Mouse (Mus musculus) retina, adult 2 months (tissue): ENCODE measurements around the gene Ndufs5.

Experiments
- DNase-seq: peaks from one replicate; pipeline ENCODE4 v3.0.0-alpha.2; 2012; ENCODE audit warnings: low read depth, low spot score

Gene Ndufs5

GRCm38 (mm10) chr4:123717574-123718433 is at the start of gene Ndufs5:
TSS of gene Ndufs5 (minus strand) at chr4:123718202.
- peak; percentile 90 for DNase-seq

DNA sequence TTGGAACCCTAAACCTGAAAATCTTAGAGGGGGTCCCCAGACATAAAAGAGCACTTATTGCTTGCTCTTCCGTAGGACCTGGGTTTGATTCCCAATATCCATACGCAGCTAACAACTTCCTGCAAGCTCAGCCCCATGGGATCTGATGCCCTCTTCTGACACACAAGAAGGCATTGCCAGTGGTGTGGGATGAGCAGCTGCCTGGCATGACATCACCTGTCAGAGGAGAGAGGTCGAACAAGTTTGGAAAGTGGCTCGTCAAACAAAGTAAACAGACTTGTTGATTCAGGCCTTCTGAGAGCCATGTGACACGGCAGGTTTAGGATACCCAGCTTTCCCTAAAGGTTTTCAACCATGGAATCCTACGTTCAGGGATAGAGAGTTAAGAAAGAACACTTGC is 47.1 kb upstream of the Ndufs5 start:
- no peak for DNase-seq

- no peak for DNase-seq
Measured at GRCm38 (mm10) chr4:123758306-123758705, 40.3 kb upstream of the Ndufs5 start.

DNA sequence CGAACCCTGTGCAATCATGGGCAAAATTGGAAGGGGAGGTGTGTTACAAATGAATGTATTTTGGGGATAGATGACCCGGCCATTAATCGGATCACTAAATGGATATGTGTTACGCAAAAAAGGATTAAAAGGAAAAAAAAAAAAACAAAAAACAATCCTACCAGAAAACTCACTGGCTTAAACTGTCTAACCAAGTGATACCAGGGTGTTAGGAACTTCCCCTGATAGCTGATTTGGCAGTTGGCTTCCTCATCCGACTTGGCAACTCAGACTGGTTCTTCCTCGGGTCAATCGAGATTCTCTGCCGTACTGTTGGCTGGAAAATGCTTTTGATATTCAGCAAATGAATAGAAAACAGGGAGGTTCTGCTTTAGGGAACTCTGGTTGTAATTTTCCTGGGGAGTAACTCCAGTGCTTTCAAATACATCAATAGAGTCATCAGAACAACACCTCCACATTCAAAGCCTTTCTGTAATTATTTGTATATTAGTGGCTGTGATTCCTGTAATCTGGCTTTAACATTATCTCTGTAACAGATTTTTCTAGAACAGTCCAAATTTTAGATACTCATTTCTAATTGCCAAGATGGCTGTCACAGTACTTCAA is 32.8 kb upstream of the Ndufs5 start:
- DNase-seq: no peak

- DNase-seq: peak; percentile 94
Measured at GRCm38 (mm10) chr4:123750152-123750651, 32.2 kb upstream of the Ndufs5 start, which contains the start of gene Akirin1. TSS of gene Akirin1 (minus strand) at chr4:123750345.

DNA sequence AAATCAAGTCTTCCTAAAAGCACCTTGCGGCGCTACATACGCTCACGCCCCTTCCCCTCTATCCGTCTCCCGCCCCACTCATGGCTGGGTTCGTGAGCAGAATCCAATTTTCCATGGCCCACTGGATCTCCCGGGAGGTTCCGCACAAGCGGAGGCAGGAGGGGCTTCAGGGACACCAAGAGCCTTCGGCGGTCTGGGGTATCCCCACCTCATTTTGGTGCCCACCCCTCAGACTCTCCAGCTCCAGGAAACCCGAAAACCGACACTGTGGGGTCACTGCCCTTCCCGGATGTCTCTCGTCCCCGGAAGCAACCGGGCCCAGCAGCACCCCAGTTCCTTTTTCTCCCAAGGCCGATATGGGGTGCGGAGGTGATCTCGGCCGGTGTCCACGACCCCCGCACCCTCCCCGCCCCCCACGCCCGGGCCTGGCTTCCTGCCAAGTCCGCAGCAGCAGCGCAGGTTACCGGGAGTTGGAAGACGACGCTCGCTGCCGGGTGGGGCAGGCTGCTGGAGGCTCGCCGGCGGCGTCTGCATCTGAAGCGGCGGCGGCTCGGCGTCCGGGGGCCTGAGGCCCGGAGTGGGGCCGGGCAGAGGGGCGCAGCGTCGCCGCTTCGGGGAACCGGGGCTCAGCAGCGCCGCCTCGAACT is 31.6 kb upstream of the Ndufs5 start:
- DNase-seq: no peak

DNA sequence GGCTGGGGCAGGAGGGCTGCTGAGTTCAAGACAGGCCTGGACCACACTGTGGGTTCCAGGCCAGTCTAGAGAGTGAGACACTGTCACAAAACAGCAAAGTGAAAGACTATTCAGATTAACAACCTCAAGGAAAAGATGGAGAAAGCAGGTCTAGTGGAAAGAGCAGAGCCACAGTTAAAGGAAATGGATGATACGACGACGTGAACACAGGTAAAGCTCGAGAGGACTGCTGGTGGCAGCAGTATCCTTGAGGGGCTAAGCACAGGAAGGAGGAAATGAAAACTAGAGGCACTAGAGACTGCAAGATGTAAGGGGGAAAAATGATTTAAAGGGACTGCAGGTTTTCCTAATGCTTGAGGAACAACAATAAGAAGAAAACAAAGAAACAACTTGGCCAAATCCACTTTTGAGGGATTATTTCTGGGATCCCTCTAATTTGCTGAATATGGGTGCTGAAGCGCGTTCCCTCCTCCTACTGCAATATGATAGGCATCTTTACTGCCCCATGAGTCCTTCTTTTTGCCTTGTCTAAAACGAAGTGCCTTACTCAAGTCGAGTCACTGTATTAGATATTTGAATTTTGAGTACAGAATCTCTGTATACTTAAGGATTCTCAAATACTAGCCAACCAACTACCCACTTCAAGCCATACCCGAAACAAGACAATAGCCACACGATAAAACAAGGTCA is 30.9 kb upstream of the Ndufs5 start:
- no peak for DNase-seq

GRCm38 (mm10) chr4:123745221-123745775 is 27.3 kb upstream of the Ndufs5 start:
- no peak for DNase-seq

- DNase-seq: no peak
Measured at GRCm38 (mm10) chr4:123742891-123743290, 24.9 kb upstream of the Ndufs5 start.

DNA sequence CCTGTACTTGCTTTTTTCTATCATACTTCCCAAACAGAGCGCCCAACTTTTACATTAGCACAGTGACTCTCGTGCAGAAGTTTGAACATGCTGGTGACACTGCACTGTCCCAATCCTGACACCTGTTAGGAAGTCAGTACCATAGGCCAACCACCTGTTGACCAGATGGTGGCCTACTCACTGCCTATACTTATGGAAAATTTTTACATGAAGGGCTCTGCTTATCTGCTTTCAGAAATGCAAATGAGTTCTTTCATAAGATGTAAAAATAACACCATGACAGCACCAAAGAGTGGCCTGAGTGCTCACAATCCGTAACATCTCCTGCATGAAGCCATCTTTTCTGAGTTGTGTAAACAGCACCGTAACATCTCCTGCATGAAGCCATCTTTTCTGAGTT is 20.7 kb upstream of the Ndufs5 start:
- DNase-seq: no peak

- no peak for DNase-seq
Measured at GRCm38 (mm10) chr4:123733532-123733931, 15.5 kb upstream of the Ndufs5 start.

GRCm38 (mm10) chr4:123732921-123733320 is 14.9 kb upstream of the Ndufs5 start:
- no peak for DNase-seq

DNA sequence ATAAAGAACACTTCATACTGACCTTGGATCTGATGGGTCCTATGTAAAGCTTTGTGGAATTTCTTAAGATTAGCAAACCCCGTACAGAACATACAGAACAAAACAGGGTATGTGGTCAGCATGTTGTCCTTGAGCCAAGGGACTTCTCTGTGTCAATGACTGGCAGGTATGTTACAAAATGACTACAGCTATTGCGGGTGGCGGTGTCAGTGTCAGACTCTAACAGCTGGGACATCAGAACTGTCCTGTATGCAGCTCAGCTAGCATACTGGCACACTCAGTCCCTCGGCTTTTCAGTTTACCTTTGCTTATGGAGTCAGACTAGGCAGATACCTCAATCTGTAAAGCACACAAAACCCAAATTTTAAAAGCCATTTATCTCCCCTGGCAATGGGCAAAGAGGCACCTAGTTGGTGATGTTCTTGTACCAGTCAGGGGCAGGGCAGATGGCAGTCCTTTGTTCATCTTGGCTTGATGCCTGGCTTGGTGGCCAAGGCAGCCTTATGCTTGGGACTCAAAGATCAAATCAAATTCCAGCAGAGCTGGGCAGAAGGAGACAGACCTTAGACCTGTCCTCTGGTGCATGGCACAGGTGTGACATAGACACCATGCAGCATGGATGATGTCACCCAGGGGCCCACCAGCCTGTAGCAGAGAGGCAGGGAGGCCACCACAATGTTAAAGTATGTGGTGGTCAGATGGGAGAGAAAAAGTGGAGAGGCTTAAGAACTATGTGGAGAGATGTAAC is 14.3 kb upstream of the Ndufs5 start:
- DNase-seq: no peak

GRCm38 (mm10) chr4:123721761-123722160 is 3.8 kb upstream of the Ndufs5 start:
- no peak for DNase-seq

- peak; percentile 4 for DNase-seq
Measured at GRCm38 (mm10) chr4:123718434-123718780, 405 bp upstream of the Ndufs5 start.

GRCm38 (mm10) chr4:123712431-123712830 is 5.6 kb downstream of the Ndufs5 start:
- DNase-seq: no peak

- DNase-seq: no peak
Measured at GRCm38 (mm10) chr4:123707340-123707739, 10.7 kb downstream of the Ndufs5 start.

- no peak for DNase-seq
Measured at GRCm38 (mm10) chr4:123705340-123705739, 12.7 kb downstream of the Ndufs5 start.

DNA sequence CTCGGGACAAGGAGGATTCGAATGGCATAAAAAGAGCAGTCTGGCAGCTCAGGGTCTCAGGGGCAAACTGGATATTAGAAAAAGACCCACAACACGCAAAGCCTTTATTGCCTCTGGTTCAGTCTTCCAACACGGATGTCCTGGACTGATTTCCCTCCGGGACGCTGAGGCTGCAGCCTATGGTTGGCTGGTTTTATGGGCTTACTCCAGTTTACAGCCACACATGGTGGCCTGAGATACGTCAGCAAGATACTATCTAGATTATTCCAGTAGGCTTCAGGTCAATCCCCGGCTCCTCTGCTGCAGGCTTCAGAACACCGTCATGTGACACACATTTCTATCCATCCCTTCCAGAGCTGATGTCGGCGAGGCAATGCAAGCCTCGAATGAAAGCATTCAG is 24.6 kb downstream of the Ndufs5 start:
- DNase-seq: no peak

DNA sequence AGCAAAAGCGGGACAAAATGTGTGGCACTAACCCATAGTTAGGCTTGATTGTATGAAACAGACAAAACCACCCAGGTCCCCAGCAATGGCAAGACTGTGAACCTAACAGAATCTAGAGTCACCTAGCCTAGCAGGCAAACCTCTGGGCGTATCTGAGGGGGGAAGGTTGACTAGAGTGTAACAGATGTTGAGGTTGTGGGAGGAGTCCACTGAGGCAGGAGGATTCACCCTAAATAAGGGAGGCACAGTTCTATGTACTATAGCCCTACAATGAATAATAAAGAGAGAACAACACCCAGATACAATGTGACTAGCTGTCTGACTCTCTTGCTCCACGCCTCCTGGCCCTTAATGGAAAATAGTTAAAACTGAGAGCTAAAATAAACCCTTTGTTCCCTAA is 25.9 kb downstream of the Ndufs5 start:
- DNase-seq: no peak

DNA sequence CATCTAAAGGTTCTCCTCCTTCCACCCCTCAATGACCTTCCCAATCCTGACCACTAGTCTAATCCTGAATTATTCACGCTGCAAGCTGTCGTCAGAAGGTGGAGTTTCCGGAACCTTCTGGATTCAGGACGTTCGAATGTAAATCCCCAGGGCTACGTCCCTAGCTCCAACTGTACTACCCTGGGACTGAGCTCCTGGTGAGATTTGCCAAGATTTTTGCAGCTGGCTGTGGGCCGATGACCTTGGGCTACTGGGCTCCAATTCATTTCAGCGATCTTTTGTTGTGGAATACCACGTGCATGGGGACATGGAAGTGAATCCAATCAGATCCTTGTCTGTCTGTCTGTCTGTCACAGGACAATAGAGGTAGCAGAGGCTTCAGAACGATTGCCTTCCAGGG is 27.7 kb downstream of the Ndufs5 start:
- DNase-seq: no peak
